Mouse (Mus musculus): ENCODE data around the gene Unc5c. TPM values are rescaled to one million over a fixed set of nuclear protein-coding genes. Genes with fewer than 3 reads are reported as not detected.

The Unc5c gene
- polyA plus RNA-seq, 1 experiment: 6.0 TPM

GRCm38 (mm10) chr3:141653915-141654314 is 188.9 kb downstream of the Unc5c start:
- TF ChIP-seq CEBPB (IDR thresholded peaks at IDR 0.05; ENCODE audit: low read depth) (no peak), MYOG (IDR thresholded peaks at IDR 0.05; ENCODE audit: control insufficient read depth, extremely low read depth, insufficient read length) (no peak), MAX (IDR thresholded peaks at IDR 0.05) (no peak), FOSL1 (IDR thresholded peaks at IDR 0.05; ENCODE audit: insufficient read depth, low read length, poor library complexity, severe bottlenecking) (no peak), USF1 (IDR thresholded peaks at IDR 0.05; ENCODE audit: low read depth) (no peak), CTCF (IDR thresholded peaks at IDR 0.05; ENCODE audit: control insufficient read depth, insufficient read depth, insufficient read length) (no peak), MYOD1 (IDR thresholded peaks at IDR 0.05; ENCODE audit: control insufficient read depth, insufficient read length, low read depth) (no peak)
- H3K79me2 ChIP-seq (ENCODE audit: control insufficient read depth, insufficient read depth): no peaks in the 10 kb centered on the region

GRCm38 (mm10) chr3:141659041-141659789 is 194.2 kb downstream of the Unc5c start:
- TF ChIP-seq MAX (IDR thresholded peaks at IDR 0.05): no peak
- no peak for TF ChIP-seq CEBPB (IDR thresholded peaks at IDR 0.05; ENCODE audit: low read depth)
- no peak for TF ChIP-seq MYOG (IDR thresholded peaks at IDR 0.05; ENCODE audit: control insufficient read depth, extremely low read depth, insufficient read length)
- no peak for TF ChIP-seq MYOD1 (IDR thresholded peaks at IDR 0.05; ENCODE audit: control insufficient read depth, insufficient read length, low read depth)
- no peak for TF ChIP-seq USF1 (IDR thresholded peaks at IDR 0.05; ENCODE audit: low read depth)
- TF ChIP-seq FOSL1 (IDR thresholded peaks at IDR 0.05; ENCODE audit: insufficient read depth, low read length, poor library complexity, severe bottlenecking): no peak
- no peak for TF ChIP-seq CTCF (IDR thresholded peaks at IDR 0.05; ENCODE audit: control insufficient read depth, insufficient read depth, insufficient read length)
- H3K79me3 ChIP-seq (ENCODE audit: low read depth): no peaks in the 10 kb centered on the region
- no peak overlapping the region for H3ac ChIP-seq (ENCODE audit: control insufficient read depth, insufficient read length, low read depth)
- H3K4me3 ChIP-seq (ENCODE audit: insufficient read depth, poor library complexity, severe bottlenecking): no peak overlapping the region
- H3K27me3 ChIP-seq (ENCODE audit: control insufficient read depth, insufficient read depth, insufficient read length): no peaks in the 10 kb centered on the region
- H3K36me3 ChIP-seq (ENCODE audit: control insufficient read depth, insufficient read depth): no peaks in the 10 kb centered on the region
- no peaks in the 10 kb centered on the region for H3K79me2 ChIP-seq (ENCODE audit: control insufficient read depth, insufficient read depth)

More at GRCm38 (mm10) chr3:141653915-141654314, 188.9 kb downstream of the Unc5c start:
- Histone ChIP-seq H3ac (ENCODE audit: control insufficient read depth, insufficient read length, low read depth) (no peak overlapping the region), H3K79me3 (ENCODE audit: low read depth) (no peaks in the 10 kb centered on the region), H3K4me3 (ENCODE audit: insufficient read depth, poor library complexity, severe bottlenecking) (no peak overlapping the region), H3K27me3 (ENCODE audit: control insufficient read depth, insufficient read depth, insufficient read length) (no peaks in the 10 kb centered on the region), H3K36me3 (ENCODE audit: control insufficient read depth, insufficient read depth) (no peaks in the 10 kb centered on the region)

GRCm38 (mm10) chr3:141660065-141661062 is 195.3 kb downstream of the Unc5c start:
- no peaks in the 10 kb centered on the region for H3K79me2 ChIP-seq (ENCODE audit: control insufficient read depth, insufficient read depth)
- no peaks in the 10 kb centered on the region for H3K79me3 ChIP-seq (ENCODE audit: low read depth)
- TF ChIP-seq CEBPB (IDR thresholded peaks at IDR 0.05; ENCODE audit: low read depth) (no peak), MAX (IDR thresholded peaks at IDR 0.05) (no peak), MYOG (IDR thresholded peaks at IDR 0.05; ENCODE audit: control insufficient read depth, extremely low read depth, insufficient read length) (no peak), MYOD1 (IDR thresholded peaks at IDR 0.05; ENCODE audit: control insufficient read depth, insufficient read length, low read depth) (no peak), CTCF (IDR thresholded peaks at IDR 0.05; ENCODE audit: control insufficient read depth, insufficient read depth, insufficient read length) (no peak), USF1 (IDR thresholded peaks at IDR 0.05; ENCODE audit: low read depth) (no peak), FOSL1 (IDR thresholded peaks at IDR 0.05; ENCODE audit: insufficient read depth, low read length, poor library complexity, severe bottlenecking) (no peak)
- H3K4me3 ChIP-seq (ENCODE audit: insufficient read depth, poor library complexity, severe bottlenecking): no peak overlapping the region
- H3ac ChIP-seq (ENCODE audit: control insufficient read depth, insufficient read length, low read depth): no peak overlapping the region
- no peaks in the 10 kb centered on the region for H3K27me3 ChIP-seq (ENCODE audit: control insufficient read depth, insufficient read depth, insufficient read length)
- H3K36me3 ChIP-seq (ENCODE audit: control insufficient read depth, insufficient read depth): no peaks in the 10 kb centered on the region

GRCm38 (mm10) chr3:141689113-141689512 is 224.1 kb downstream of the Unc5c start:
- no peak overlapping the region for H3K4me3 ChIP-seq (ENCODE audit: insufficient read depth, poor library complexity, severe bottlenecking)
- H3K36me3 ChIP-seq (ENCODE audit: control insufficient read depth, insufficient read depth): no peaks in the 10 kb centered on the region
- no peaks in the 10 kb centered on the region for H3K79me2 ChIP-seq (ENCODE audit: control insufficient read depth, insufficient read depth)
- H3K79me3 ChIP-seq (ENCODE audit: low read depth): no peaks in the 10 kb centered on the region
- no peak overlapping the region for H3ac ChIP-seq (ENCODE audit: control insufficient read depth, insufficient read length, low read depth)
- no peaks in the 10 kb centered on the region for H3K27me3 ChIP-seq (ENCODE audit: control insufficient read depth, insufficient read depth, insufficient read length)
- TF ChIP-seq CEBPB (IDR thresholded peaks at IDR 0.05; ENCODE audit: low read depth) (no peak), MYOD1 (IDR thresholded peaks at IDR 0.05; ENCODE audit: control insufficient read depth, insufficient read length, low read depth) (no peak), MAX (IDR thresholded peaks at IDR 0.05) (no peak), FOSL1 (IDR thresholded peaks at IDR 0.05; ENCODE audit: insufficient read depth, low read length, poor library complexity, severe bottlenecking) (no peak), CTCF (IDR thresholded peaks at IDR 0.05; ENCODE audit: control insufficient read depth, insufficient read depth, insufficient read length) (no peak), MYOG (IDR thresholded peaks at IDR 0.05; ENCODE audit: control insufficient read depth, extremely low read depth, insufficient read length) (no peak), USF1 (IDR thresholded peaks at IDR 0.05; ENCODE audit: low read depth) (no peak)

GRCm38 (mm10) chr3:141690676-141691075 is 225.7 kb downstream of the Unc5c start:
- Histone ChIP-seq H3K27me3 (ENCODE audit: control insufficient read depth, insufficient read depth, insufficient read length) (no peaks in the 10 kb centered on the region), H3K79me2 (ENCODE audit: control insufficient read depth, insufficient read depth) (no peaks in the 10 kb centered on the region), H3K79me3 (ENCODE audit: low read depth) (no peaks in the 10 kb centered on the region), H3K4me3 (ENCODE audit: insufficient read depth, poor library complexity, severe bottlenecking) (no peak overlapping the region), H3ac (ENCODE audit: control insufficient read depth, insufficient read length, low read depth) (no peak overlapping the region), H3K36me3 (ENCODE audit: control insufficient read depth, insufficient read depth) (no peaks in the 10 kb centered on the region)
- TF ChIP-seq CEBPB (IDR thresholded peaks at IDR 0.05; ENCODE audit: low read depth) (no peak), MYOD1 (IDR thresholded peaks at IDR 0.05; ENCODE audit: control insufficient read depth, insufficient read length, low read depth) (no peak), FOSL1 (IDR thresholded peaks at IDR 0.05; ENCODE audit: insufficient read depth, low read length, poor library complexity, severe bottlenecking) (no peak), MYOG (IDR thresholded peaks at IDR 0.05; ENCODE audit: control insufficient read depth, extremely low read depth, insufficient read length) (no peak), MAX (IDR thresholded peaks at IDR 0.05) (no peak), USF1 (IDR thresholded peaks at IDR 0.05; ENCODE audit: low read depth) (no peak), CTCF (IDR thresholded peaks at IDR 0.05; ENCODE audit: control insufficient read depth, insufficient read depth, insufficient read length) (no peak)

Measured in C2C12 (cell line).